Mouse (Mus musculus): ENCODE data around the gene Zswim5. TPM values are rescaled to one million over a fixed set of nuclear protein-coding genes. Genes with fewer than 3 reads are reported as not detected.

Zswim5 gene
- polyA plus RNA-seq, 1 experiment, result not detected

DNA sequence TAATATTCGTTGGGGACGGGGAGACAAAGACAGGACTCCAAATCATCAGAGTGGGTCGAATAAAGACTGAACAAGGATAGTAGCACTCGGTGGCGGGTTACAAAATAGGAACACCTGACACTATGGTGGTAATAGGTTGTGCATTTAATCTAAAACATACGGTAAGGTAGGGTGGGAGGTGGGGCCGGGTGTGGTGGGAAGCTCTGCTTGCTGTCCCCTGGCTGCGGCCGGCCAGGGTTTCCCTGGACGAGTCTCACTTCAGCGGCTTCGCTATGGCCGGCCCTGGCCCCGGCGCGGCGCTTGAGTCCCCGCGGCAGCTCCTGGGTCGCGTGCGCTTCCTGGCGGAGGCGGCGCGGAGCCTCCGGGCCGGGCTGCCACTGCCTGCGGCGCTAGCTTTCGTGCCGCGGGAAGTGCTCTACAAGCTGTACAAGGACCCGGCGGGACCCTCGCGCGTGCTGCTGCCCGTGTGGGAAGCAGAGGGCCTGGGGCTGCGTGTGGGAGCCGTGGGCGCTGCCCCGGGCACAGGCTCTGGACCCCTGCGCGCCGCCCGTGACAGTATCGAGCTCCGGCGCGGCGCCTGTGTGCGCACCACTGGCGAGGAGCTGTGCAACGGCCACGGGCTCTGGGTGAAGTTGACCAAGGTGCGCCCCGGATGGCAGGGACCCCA is 118.1 kb downstream of the Zswim5 start, which contains the start of gene Hectd3:
Hectd3 (plus strand) TSS at position 187 of the 667 bp plus-strand sequence.
- peaks cover 57% of the 10 kb centered on the region for H3K4me1 ChIP-seq (ENCODE audit: control insufficient read depth)
- TF ChIP-seq TAL1 (IDR thresholded peaks at IDR 0.05; ENCODE audit: low read length), result no peak
- TF ChIP-seq GATA1 (IDR thresholded peaks at IDR 0.05; ENCODE audit: low read length), result no peak
- H3K36me3 ChIP-seq (ENCODE audit: control insufficient read depth), result peaks cover 72% of the 10 kb centered on the region
- peak within 1 kb of the TSS; percentile 90 for H3K4me3 ChIP-seq (replicated peaks)
- no peaks in the 10 kb centered on the region for H3K9me3 ChIP-seq (ENCODE audit: control insufficient read depth, low read length)
- no peaks in the 10 kb centered on the region for H3K27me3 ChIP-seq (ENCODE audit: control insufficient read depth)

DNA sequence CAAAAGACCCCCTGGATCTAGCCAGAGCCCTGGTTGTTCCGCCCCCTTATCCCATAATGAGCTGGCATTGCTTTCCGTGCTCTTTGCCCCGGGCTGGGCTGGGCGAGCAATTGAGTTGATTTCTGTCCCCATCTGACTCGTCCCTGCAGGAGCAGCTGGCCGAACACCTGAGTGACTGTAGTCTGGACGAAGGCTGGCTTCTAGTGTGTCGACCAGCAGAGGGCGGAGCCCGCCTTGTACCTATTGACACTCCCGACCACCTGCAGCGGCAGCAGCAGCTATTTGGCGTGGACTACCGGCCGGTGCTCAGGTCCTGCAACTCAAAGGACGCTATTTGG is 118.6 kb downstream of the Zswim5 start:
- TF ChIP-seq GATA1 (IDR thresholded peaks at IDR 0.05; ENCODE audit: low read length), result no peak
- no peak for TF ChIP-seq TAL1 (IDR thresholded peaks at IDR 0.05; ENCODE audit: low read length)
- Histone ChIP-seq H3K4me1 (ENCODE audit: control insufficient read depth) (peaks cover 52% of the 10 kb centered on the region), H3K36me3 (ENCODE audit: control insufficient read depth) (peaks cover 72% of the 10 kb centered on the region), H3K4me3 (replicated peaks) (peak overlapping the region; percentile 90), H3K9me3 (ENCODE audit: control insufficient read depth, low read length) (no peaks in the 10 kb centered on the region), H3K27me3 (ENCODE audit: control insufficient read depth) (no peaks in the 10 kb centered on the region)

DNA sequence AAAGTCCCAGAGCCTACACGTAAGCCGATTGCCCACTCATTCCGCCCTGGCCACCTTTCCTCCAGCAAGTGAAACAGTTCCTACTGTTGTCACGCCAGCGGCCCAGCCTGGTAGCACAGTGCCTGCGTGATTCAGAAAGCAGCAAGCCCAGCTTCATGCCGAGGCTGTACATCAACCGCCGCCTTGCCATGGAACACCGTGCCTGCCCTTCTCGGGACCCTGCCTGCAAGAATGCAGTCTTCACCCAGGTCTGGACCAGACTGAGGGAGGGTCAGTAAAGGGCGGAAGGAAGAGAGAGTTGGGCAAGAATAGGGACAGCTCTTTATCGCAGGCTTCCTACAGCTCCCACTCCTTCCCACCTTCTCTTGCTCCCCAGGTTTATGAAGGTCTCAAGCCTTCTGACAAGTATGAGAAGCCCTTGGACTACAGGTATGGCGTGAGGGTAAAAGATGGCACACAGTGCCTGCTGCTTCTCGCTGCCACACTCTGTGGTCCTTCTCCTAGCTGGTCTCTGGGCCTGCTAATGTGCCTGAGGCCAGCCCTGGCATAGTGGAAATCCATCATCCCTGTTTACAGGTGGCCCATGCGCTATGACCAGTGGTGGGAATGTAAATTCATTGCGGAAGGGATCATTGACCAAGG is 122.5 kb downstream of the Zswim5 start:
- H3K27me3 ChIP-seq (ENCODE audit: control insufficient read depth), result no peaks in the 10 kb centered on the region
- no peak overlapping the region for H3K4me3 ChIP-seq (replicated peaks)
- no peaks in the 10 kb centered on the region for H3K9me3 ChIP-seq (ENCODE audit: control insufficient read depth, low read length)
- peaks cover 82% of the 10 kb centered on the region for H3K36me3 ChIP-seq (ENCODE audit: control insufficient read depth)
- peaks cover 34% of the 10 kb centered on the region for H3K4me1 ChIP-seq (ENCODE audit: control insufficient read depth)
- no peak for TF ChIP-seq GATA1 (IDR thresholded peaks at IDR 0.05; ENCODE audit: low read length)
- TF ChIP-seq TAL1 (IDR thresholded peaks at IDR 0.05; ENCODE audit: low read length), result no peak

DNA sequence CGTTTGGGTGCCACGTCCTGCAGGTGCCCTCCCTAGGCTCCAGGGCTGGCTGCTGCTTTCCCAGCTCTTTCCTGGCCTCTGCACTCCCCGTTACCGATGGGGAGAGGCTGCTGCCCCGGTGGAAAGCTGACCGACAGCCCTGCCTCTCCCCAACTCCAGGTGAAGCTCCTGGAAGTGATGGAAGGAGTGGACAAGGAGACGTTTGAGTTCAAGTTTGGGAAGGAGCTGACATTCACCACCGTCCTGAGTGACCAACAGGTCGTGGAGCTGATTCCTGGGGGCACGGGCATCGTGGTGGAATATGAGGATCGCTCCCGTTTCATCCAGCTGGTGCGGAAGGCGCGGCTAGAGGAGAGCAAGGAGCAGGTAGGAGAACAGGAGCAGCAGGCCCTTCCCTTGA is 124.8 kb downstream of the Zswim5 start:
- Histone ChIP-seq H3K4me3 (replicated peaks) (no peak overlapping the region), H3K9me3 (ENCODE audit: control insufficient read depth, low read length) (no peaks in the 10 kb centered on the region), H3K4me1 (ENCODE audit: control insufficient read depth) (peaks cover 16% of the 10 kb centered on the region), H3K36me3 (ENCODE audit: control insufficient read depth) (peaks cover 78% of the 10 kb centered on the region), H3K27me3 (ENCODE audit: control insufficient read depth) (no peaks in the 10 kb centered on the region)
- TF ChIP-seq TAL1 (IDR thresholded peaks at IDR 0.05; ENCODE audit: low read length) (no peak), GATA1 (IDR thresholded peaks at IDR 0.05; ENCODE audit: low read length) (no peak)

DNA sequence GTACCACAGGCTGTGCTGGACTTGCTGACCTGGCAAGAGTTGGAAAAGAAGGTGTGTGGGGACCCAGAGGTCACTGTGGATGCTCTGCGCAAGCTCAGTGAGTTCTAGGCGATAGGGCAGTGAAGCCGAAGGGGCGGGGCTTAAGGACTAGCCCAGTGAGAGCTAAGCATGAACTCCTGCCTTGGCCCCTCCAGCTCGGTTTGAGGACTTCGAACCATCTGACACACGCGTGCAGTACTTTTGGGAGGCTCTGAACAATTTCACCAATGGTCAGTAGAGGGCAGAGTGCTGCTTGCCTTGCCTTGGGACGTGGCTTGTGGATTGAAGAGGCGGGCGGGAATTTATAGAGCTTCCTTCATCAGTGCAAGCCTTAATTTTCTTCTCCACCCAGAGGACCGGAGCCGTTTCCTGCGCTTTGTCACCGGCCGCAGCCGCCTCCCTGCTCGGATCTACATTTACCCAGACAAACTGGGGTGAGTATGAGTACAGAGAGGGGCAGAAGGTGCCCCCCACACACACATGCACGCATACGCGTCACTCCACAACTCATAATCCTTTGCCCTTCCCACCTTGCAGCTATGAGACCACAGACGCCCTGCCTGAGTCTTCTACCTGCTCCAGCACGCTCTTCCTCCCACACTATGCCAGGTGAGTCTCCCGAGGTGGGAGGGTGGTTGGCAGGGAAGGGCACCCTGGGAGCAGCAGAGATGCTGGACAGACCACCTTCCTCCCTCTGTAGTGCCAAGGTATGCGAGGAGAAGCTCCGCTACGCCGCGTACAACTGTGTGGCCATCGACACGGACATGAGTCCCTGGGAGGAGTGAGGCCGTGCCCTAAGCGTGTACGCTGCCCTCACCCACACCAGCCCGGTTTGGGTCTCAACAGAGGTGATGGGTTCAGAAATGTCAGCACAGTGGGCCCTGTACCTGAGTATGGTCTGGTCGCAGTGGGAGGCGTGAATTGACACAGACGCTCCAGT is 125.7 kb downstream of the Zswim5 start:
- peaks cover 72% of the 10 kb centered on the region for H3K36me3 ChIP-seq (ENCODE audit: control insufficient read depth)
- peaks cover 12% of the 10 kb centered on the region for H3K4me1 ChIP-seq (ENCODE audit: control insufficient read depth)
- TF ChIP-seq TAL1 (IDR thresholded peaks at IDR 0.05; ENCODE audit: low read length) (no peak), GATA1 (IDR thresholded peaks at IDR 0.05; ENCODE audit: low read length) (no peak)
- no peak overlapping the region for H3K4me3 ChIP-seq (replicated peaks)
- H3K9me3 ChIP-seq (ENCODE audit: control insufficient read depth, low read length), result no peaks in the 10 kb centered on the region
- H3K27me3 ChIP-seq (ENCODE audit: control insufficient read depth), result no peaks in the 10 kb centered on the region

DNA sequence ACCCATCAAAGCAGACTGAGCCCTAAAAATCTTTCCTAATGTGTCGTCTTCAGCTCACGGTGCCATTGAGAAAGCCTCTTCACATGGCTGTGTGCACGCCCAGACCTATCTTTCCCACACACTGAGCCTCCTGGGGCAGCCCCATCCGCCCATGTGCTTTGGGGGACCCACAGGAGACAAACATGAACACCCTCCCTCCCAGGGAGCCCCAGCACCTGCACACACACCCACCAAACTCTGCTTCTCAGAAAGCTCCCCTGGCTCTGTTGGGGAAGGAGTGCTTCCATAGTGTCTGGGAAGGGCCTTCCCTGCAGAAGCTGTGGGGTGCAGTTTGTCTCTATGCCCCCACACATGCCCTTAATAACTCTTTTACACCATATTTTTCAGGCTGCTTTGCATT is 127.5 kb downstream of the Zswim5 start:
- peaks cover 12% of the 10 kb centered on the region for H3K4me1 ChIP-seq (ENCODE audit: control insufficient read depth)
- no peak overlapping the region for H3K4me3 ChIP-seq (replicated peaks)
- no peak for TF ChIP-seq GATA1 (IDR thresholded peaks at IDR 0.05; ENCODE audit: low read length)
- no peak for TF ChIP-seq TAL1 (IDR thresholded peaks at IDR 0.05; ENCODE audit: low read length)
- peaks cover 4% of the 10 kb centered on the region for H3K27me3 ChIP-seq (ENCODE audit: control insufficient read depth)
- peaks cover 56% of the 10 kb centered on the region for H3K36me3 ChIP-seq (ENCODE audit: control insufficient read depth)
- H3K9me3 ChIP-seq (ENCODE audit: control insufficient read depth, low read length), result no peaks in the 10 kb centered on the region

DNA sequence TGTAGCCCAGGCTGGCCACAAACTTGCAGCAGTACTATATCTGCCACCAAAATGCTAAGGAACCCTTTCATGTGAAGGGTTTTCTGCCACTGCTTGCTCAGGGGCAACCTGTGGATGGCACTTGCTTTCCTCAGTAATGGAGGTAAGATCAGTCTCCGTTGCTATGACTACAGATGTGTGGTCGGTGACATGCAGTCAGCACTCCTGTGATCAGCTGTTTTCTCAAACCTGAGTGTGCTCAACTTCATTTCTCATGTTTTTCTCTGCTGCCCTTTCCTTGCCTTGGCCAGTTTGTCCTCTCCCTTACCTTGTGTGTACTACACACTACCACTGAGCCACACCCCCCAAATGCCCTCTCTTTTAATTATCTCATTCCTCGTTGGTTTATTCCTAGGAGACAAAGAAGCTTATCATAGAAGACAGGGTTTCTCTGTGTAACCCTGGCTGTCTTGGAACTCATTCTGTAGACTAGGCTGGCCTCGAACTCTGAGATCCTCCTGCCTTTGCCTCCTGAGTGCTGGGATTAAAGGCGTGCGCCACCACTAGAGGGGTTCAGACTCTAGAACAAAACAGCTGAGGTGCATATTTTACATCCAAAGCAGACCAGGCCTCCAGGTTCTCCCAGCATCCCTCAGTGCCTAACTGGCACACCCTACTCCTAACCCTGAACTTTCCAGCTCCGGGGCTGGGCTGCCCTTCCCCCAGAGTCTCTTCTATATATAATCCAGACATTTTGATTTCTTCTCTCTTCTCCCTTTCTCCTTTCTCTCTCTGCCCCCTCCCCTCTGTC is 128.6 kb downstream of the Zswim5 start:
- Histone ChIP-seq H3K4me1 (ENCODE audit: control insufficient read depth) (peaks cover 12% of the 10 kb centered on the region), H3K36me3 (ENCODE audit: control insufficient read depth) (peaks cover 44% of the 10 kb centered on the region), H3K27me3 (ENCODE audit: control insufficient read depth) (peaks cover 6% of the 10 kb centered on the region), H3K9me3 (ENCODE audit: control insufficient read depth, low read length) (no peaks in the 10 kb centered on the region), H3K4me3 (replicated peaks) (no peak overlapping the region)
- TF ChIP-seq GATA1 (IDR thresholded peaks at IDR 0.05; ENCODE audit: low read length) (no peak), TAL1 (IDR thresholded peaks at IDR 0.05; ENCODE audit: low read length) (no peak)

DNA sequence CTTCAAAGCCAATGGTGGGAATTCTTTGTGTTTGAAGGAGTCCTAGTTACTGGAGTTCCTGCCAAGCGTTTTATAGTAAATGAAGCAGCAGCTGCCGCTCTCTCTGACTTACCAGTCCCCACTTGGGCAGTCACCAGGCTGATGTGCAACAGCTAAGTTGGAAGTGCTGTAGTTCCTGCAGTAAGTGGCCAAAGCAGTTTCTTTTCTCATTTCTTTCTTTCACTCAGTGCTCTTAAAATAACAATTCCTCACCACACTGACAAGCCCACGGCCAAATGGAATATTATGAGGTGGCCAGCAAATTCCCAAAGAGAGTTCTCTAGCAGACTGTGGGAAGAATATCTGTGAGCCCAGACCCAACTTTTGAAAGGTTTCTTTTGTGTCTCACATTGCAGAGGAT is 129.9 kb downstream of the Zswim5 start:
- Histone ChIP-seq H3K36me3 (ENCODE audit: control insufficient read depth) (peaks cover 32% of the 10 kb centered on the region), H3K27me3 (ENCODE audit: control insufficient read depth) (peaks cover 6% of the 10 kb centered on the region), H3K4me1 (ENCODE audit: control insufficient read depth) (peaks cover 12% of the 10 kb centered on the region), H3K9me3 (ENCODE audit: control insufficient read depth, low read length) (no peaks in the 10 kb centered on the region), H3K4me3 (replicated peaks) (no peak overlapping the region)
- TF ChIP-seq GATA1 (IDR thresholded peaks at IDR 0.05; ENCODE audit: low read length) (no peak), TAL1 (IDR thresholded peaks at IDR 0.05; ENCODE audit: low read length) (no peak)
